Mouse (Mus musculus): Measurements from ENCODE around the gene Foxn3. TPM values are rescaled to one million over a fixed set of nuclear protein-coding genes. Genes with fewer than 3 reads are reported as not detected.

Foxn3 gene
- polyA plus RNA-seq, 1 experiment from 2014 or later, result 90.0 TPM

DNA sequence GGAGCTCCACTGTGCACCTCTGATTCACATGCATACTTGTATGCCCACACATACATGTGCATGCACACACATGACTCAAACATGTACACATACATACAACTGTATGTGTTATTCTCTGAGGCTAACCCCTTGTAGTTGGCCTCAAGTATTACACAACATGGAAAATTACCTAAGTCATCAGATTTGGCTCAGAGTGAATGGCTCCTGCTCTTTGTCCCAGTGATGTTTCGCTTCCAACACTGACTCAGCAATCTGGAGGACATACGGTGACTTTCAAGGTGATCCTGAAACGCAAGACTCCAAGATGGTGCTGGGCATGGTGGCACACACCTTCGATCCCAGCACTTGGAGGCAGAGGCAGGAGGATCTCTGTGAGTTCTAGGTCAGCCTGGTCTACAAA lies 375.7 kb downstream of the Foxn3 start:
- no peak overlapping the region for H3K9ac ChIP-seq (replicated peaks)
- H3K4me3 ChIP-seq, result no peak overlapping the region
- no peak for ATAC-seq (ENCODE audit: low FRiP score, low read depth)
- no peak overlapping the region for H3K4me2 ChIP-seq (replicated peaks)
- H3K9me3 ChIP-seq, result no peaks in the 10 kb centered on the region
- H3K4me1 ChIP-seq, result peaks cover 10% of the 10 kb centered on the region
- no peak overlapping the region for H3K27ac ChIP-seq (replicated peaks)
- WGBS, result 96% methylated on average over 4 of the region's 4 CpGs
- no peaks in the 10 kb centered on the region for H3K27me3 ChIP-seq
- H3K36me3 ChIP-seq, result peaks cover 3% of the 10 kb centered on the region; the same call in 1 of the 2 replicates

GRCm38 (mm10) chr12:99186239-99186638 lies 377.1 kb downstream of the Foxn3 start:
- 60% methylated on average over 4 of the region's 4 CpGs for WGBS
- no peak for ATAC-seq (ENCODE audit: low FRiP score, low read depth)
- Histone ChIP-seq H3K4me1 (peaks cover 10% of the 10 kb centered on the region), H3K27me3 (no peaks in the 10 kb centered on the region), H3K4me3 (no peak overlapping the region), H3K36me3 (no peaks in the 10 kb centered on the region), H3K9me3 (no peaks in the 10 kb centered on the region), H3K27ac (replicated peaks) (no peak overlapping the region; the same call in 1 of the 2 replicates), H3K9ac (replicated peaks) (no peak overlapping the region), H3K4me2 (replicated peaks) (no peak overlapping the region)

DNA sequence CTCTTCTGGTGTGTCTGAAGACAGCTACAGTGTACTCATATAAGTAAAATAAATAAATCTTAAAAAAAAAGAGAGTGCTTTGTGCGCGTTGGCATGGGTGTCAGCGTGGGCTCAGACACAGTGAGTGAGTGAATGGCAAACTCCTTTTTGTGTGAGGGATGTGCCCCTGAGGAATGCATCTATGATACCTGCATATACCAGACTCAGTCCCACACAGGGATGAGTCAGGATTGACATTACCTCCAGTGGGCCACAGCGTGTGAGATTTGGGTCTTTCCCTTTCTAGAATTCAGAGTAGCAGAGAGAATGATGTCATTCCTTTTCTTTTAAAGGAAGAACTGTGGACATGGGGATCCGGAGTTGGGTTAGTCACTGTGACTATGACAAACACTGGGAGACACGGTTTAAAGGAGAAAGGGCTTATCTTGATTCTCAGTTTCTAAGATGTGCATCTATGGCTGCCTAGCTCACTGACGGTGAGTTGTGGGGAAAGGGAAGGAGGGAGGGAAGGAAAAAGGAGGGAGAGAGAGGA lies 380.1 kb downstream of the Foxn3 start:
- no peak overlapping the region for H3K4me2 ChIP-seq (replicated peaks)
- H3K27me3 ChIP-seq, result no peaks in the 10 kb centered on the region
- H3K9ac ChIP-seq (replicated peaks), result no peak overlapping the region
- H3K4me3 ChIP-seq, result no peak overlapping the region
- H3K9me3 ChIP-seq, result 0 out of 2 replicates have a peak, but pooled peaks cover 6% of the 10 kb centered on the region
- WGBS, result 87% methylated on average over 7 of the region's 7 CpGs
- H3K36me3 ChIP-seq, result no peaks in the 10 kb centered on the region
- ATAC-seq (ENCODE audit: low FRiP score, low read depth), result no peak
- no peak overlapping the region for H3K27ac ChIP-seq (replicated peaks)
- H3K4me1 ChIP-seq, result peaks cover 14% of the 10 kb centered on the region

DNA sequence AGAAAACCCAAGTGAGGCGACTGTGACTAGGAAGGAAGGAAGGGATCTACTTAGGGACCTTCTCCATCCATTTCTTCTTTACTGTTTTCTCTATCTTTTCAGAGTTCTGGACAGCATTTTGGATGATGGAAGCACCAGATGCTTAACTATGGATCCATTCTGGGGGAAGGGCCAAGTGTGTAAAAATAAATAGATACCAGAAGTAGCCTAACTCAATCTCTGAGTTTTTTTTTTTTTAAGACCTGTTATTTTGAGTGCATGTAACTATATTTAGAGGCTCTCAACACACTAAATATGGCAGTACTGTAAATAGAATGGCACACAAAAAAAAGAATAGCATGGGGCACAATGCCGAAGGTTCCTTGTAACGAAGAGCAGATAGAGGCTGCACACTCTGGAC lies 381.0 kb downstream of the Foxn3 start:
- Histone ChIP-seq H3K27ac (replicated peaks) (no peak overlapping the region), H3K27me3 (no peaks in the 10 kb centered on the region), H3K4me2 (replicated peaks) (no peak overlapping the region), H3K9ac (replicated peaks) (no peak overlapping the region), H3K36me3 (no peaks in the 10 kb centered on the region), H3K4me1 (peaks cover 14% of the 10 kb centered on the region), H3K9me3 (0 out of 2 replicates have a peak, but pooled peaks cover 6% of the 10 kb centered on the region), H3K4me3 (no peak overlapping the region)
- WGBS, result 89% methylated on average over 3 of the region's 3 CpGs
- no peak for ATAC-seq (ENCODE audit: low FRiP score, low read depth)

DNA sequence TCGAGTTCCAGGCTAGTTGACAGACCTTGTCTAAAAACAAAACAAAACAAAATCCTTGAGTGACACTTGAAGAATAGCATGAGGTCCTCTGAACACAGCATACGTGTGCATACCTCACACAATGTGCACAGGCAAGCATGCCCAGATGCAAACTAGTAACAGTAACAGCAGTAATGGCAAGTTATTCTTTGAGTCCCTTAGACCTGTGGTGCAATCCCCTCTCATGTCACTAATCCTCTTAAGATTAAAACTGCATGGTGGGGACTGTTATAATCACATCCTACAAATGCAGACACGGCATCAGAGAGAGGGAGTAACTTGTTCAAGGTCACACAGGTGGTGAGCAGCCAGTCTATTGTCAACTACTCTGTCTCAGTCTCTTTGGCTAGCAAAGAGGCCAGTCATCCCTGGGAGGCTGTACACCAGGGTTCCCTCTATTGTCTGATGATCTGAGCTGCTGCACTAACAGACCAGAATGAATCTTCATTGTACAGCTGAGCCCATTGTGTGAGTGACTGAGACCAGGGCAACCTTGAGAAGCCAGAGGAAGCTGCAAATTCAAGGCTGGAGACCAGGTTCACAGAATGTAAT lies 383.1 kb downstream of the Foxn3 start:
- H3K9ac ChIP-seq (replicated peaks), result no peak overlapping the region
- no peaks in the 10 kb centered on the region for H3K27me3 ChIP-seq
- H3K36me3 ChIP-seq, result no peaks in the 10 kb centered on the region
- 0 out of 2 replicates have a peak, but pooled peaks cover 6% of the 10 kb centered on the region for H3K9me3 ChIP-seq
- H3K4me2 ChIP-seq (replicated peaks), result no peak overlapping the region
- H3K27ac ChIP-seq (replicated peaks), result no peak overlapping the region
- no peak overlapping the region for H3K4me3 ChIP-seq
- ATAC-seq (ENCODE audit: low FRiP score, low read depth), result peak; percentile 74
- 23% methylated on average over 3 of the region's 3 CpGs for WGBS
- H3K4me1 ChIP-seq, result peaks cover 4% of the 10 kb centered on the region

DNA sequence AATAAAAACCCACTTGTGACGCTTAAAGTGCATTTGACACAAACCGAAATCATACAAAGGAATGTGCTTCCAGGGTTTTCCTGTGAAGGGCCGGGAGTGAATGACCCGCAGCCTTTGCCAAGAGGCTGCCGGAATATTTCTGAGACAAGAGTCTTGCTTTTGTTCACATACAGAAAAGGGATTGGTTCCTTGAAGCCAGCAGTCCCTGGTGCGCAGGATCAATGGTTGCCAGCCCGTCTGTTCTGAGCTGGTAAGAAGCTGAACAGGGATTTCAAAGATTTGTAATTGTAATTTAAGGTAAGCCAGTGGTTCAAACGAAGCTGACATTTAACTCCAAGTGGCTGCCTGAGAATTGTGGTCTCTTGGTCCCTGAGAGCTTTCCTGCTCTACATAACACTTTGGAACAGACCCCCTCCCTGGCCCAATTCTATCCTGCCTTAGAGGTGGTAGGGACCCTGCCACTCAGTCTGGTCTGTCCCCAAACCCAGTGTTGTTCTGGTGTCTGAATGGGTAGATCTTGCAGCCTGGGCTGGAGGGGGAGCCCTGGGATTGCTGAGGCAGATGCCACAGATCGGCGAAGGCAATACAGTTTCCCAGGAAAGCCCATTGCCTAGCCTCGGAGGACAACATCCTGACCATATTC lies 388.3 kb downstream of the Foxn3 start:
- H3K9ac ChIP-seq (replicated peaks), result no peak overlapping the region
- 0 out of 2 replicates have a peak, but pooled peaks cover 6% of the 10 kb centered on the region for H3K9me3 ChIP-seq
- peaks cover 10% of the 10 kb centered on the region for H3K4me1 ChIP-seq
- H3K36me3 ChIP-seq, result no peaks in the 10 kb centered on the region
- no peak overlapping the region for H3K4me2 ChIP-seq (replicated peaks)
- ATAC-seq (ENCODE audit: low FRiP score, low read depth), result peak; percentile 69; the same call in 1 of the 2 replicates
- H3K27ac ChIP-seq (replicated peaks), result peak overlapping the region; percentile 46; the same call in 1 of the 2 replicates
- no peak overlapping the region for H3K4me3 ChIP-seq
- H3K27me3 ChIP-seq, result no peaks in the 10 kb centered on the region; the same call in 1 of the 2 replicates
- WGBS, result 48% methylated on average over 11 of the region's 11 CpGs

- no peaks in the 10 kb centered on the region for H3K36me3 ChIP-seq
- WGBS, result 85% methylated on average over 5 of the region's 5 CpGs
- no peak overlapping the region for H3K4me3 ChIP-seq
- H3K27ac ChIP-seq (replicated peaks), result no peak overlapping the region
- H3K9me3 ChIP-seq, result no peaks in the 10 kb centered on the region
- H3K9ac ChIP-seq (replicated peaks), result no peak overlapping the region
- H3K4me2 ChIP-seq (replicated peaks), result no peak overlapping the region
- H3K4me1 ChIP-seq, result peaks cover 9% of the 10 kb centered on the region
- ATAC-seq (ENCODE audit: low FRiP score, low read depth), result no peak
- H3K27me3 ChIP-seq, result no peaks in the 10 kb centered on the region; the same call in 1 of the 2 replicates
Observed at GRCm38 (mm10) chr12:99172170-99172569, 391.2 kb downstream of the Foxn3 start.

GRCm38 (mm10) chr12:99169925-99170324 lies 393.5 kb downstream of the Foxn3 start:
- Histone ChIP-seq H3K27ac (replicated peaks) (no peak overlapping the region), H3K4me2 (replicated peaks) (no peak overlapping the region), H3K9ac (replicated peaks) (no peak overlapping the region)

GRCm38 (mm10) chr12:99166091-99166490 lies 397.3 kb downstream of the Foxn3 start:
- Histone ChIP-seq H3K4me3 (no peak overlapping the region), H3K4me2 (replicated peaks) (no peak overlapping the region), H3K9me3 (peaks cover 3% of the 10 kb centered on the region; the same call in 1 of the 2 replicates), H3K27me3 (no peaks in the 10 kb centered on the region; the same call in 1 of the 2 replicates), H3K9ac (replicated peaks) (no peak overlapping the region), H3K27ac (replicated peaks) (no peak overlapping the region), H3K36me3 (no peaks in the 10 kb centered on the region), H3K4me1 (peaks cover 23% of the 10 kb centered on the region)
- 97% methylated on average over 6 of the region's 6 CpGs for WGBS
- ATAC-seq (ENCODE audit: low FRiP score, low read depth), result no peak

More at GRCm38 (mm10) chr12:99169925-99170324, 393.5 kb downstream of the Foxn3 start:
- Histone ChIP-seq H3K9me3 (no peaks in the 10 kb centered on the region), H3K36me3 (no peaks in the 10 kb centered on the region), H3K27me3 (no peaks in the 10 kb centered on the region; the same call in 1 of the 2 replicates), H3K4me3 (no peak overlapping the region), H3K4me1 (peaks cover 4% of the 10 kb centered on the region)
- WGBS, result 92% methylated on average over 6 of the region's 6 CpGs
- ATAC-seq (ENCODE audit: low FRiP score, low read depth), result no peak

- Histone ChIP-seq H3K27me3 (no peaks in the 10 kb centered on the region), H3K36me3 (no peaks in the 10 kb centered on the region), H3K4me1 (peaks cover 23% of the 10 kb centered on the region), H3K9ac (replicated peaks) (no peak overlapping the region), H3K4me3 (no peak overlapping the region), H3K27ac (replicated peaks) (peak overlapping the region; percentile 73), H3K4me2 (replicated peaks) (no peak overlapping the region), H3K9me3 (peaks cover 9% of the 10 kb centered on the region)
- WGBS, result 29% methylated on average over 9 of the region's 9 CpGs
- ATAC-seq (ENCODE audit: low FRiP score, low read depth), result peak; percentile 73
Observed at GRCm38 (mm10) chr12:99163342-99163682, 400.1 kb downstream of the Foxn3 start.

GRCm38 (mm10) chr12:99162639-99163341 lies 400.6 kb downstream of the Foxn3 start:
- H3K9me3 ChIP-seq, result peaks cover 12% of the 10 kb centered on the region
- H3K4me3 ChIP-seq, result no peak overlapping the region
- H3K27me3 ChIP-seq, result no peaks in the 10 kb centered on the region
- H3K4me2 ChIP-seq (replicated peaks), result no peak overlapping the region
- H3K4me1 ChIP-seq, result peaks cover 23% of the 10 kb centered on the region
- WGBS, result 69% methylated on average over 12 of the region's 12 CpGs
- no peak overlapping the region for H3K9ac ChIP-seq (replicated peaks)
- H3K27ac ChIP-seq (replicated peaks), result peak overlapping the region; percentile 73
- H3K36me3 ChIP-seq, result no peaks in the 10 kb centered on the region
- ATAC-seq (ENCODE audit: low FRiP score, low read depth), result no peak; the same call in none of the 2 replicates

GRCm38 (mm10) chr12:99162188-99162587 lies 401.2 kb downstream of the Foxn3 start:
- no peak for ATAC-seq (ENCODE audit: low FRiP score, low read depth)
- WGBS, result 79% methylated on average over 10 of the region's 10 CpGs
- H3K4me3 ChIP-seq, result no peak overlapping the region
- no peaks in the 10 kb centered on the region for H3K27me3 ChIP-seq
- no peaks in the 10 kb centered on the region for H3K36me3 ChIP-seq
- no peak overlapping the region for H3K9ac ChIP-seq (replicated peaks)
- peaks cover 12% of the 10 kb centered on the region for H3K9me3 ChIP-seq
- peaks cover 23% of the 10 kb centered on the region for H3K4me1 ChIP-seq
- H3K27ac ChIP-seq (replicated peaks), result peak overlapping the region; percentile 73
- no peak overlapping the region for H3K4me2 ChIP-seq (replicated peaks)

All from midbrain, embryonic 12.5 days (tissue).